Mouse (Mus musculus): Measurements from ENCODE around the gene Rorc.

- TF ChIP-seq POLR2AphosphoS5 (IDR thresholded peaks at IDR 0.05; ENCODE audit: borderline replicate concordance, low read depth, low read length) (no peak), BHLHE40 (IDR thresholded peaks at IDR 0.05; ENCODE audit: borderline replicate concordance, low read depth, low read length) (peak; percentile 77; the same call in 1 of the 2 replicates), POLR2A (IDR thresholded peaks at IDR 0.05; ENCODE audit: control insufficient read depth in 1 of 2, insufficient read depth in 1 of 2, low read depth in 1 of 2, low read length in 2 of 2, poor library complexity in 1 of 2) (no peak), GATA1 (IDR thresholded peaks at IDR 0.05; ENCODE audit: low read depth, low read length) (peak; percentile 94), ZNF384 (IDR thresholded peaks at IDR 0.05; ENCODE audit: low read depth, low read length) (no peak), CTCF (IDR thresholded peaks at IDR 0.05 in 2 of 3, conservative IDR thresholded peaks at IDR 0.05 in 1 of 3; ENCODE audit: control insufficient read depth in 1 of 3, insufficient read depth in 1 of 3, low read depth in 2 of 3, low read length in 3 of 3, poor library complexity in 1 of 3, severe bottlenecking in 1 of 3) (no peak), EP300 (IDR thresholded peaks at IDR 0.05; ENCODE audit: low read depth in 1 of 2, low read length in 2 of 2) (peak; percentile 80 to 90), ZKSCAN1 (IDR thresholded peaks at IDR 0.05; ENCODE audit: low read depth, low read length) (no peak), ETS1 (IDR thresholded peaks at IDR 0.05; ENCODE audit: low read depth, low read length) (peak; percentile 95), MAFK (IDR thresholded peaks at IDR 0.05; ENCODE audit: borderline replicate concordance, low read depth, low read length) (peak; percentile 96)
These were observed 58.4 kb downstream of the Rorc start for GRCm38 (mm10) chr3:94430980-94431379.

Data from MEL (cell line).